Mouse (Mus musculus): ENCODE measurements around the gene Efnb2.

Efnb2 gene

GRCm38 (mm10) chr8:8661103-8661758, at the start of gene Efnb2:
Efnb2 (minus strand) TSS chr8:8661242.
- peak; percentile 92 for DNase-seq (ENCODE audit: low read depth, low spot score)

DNA sequence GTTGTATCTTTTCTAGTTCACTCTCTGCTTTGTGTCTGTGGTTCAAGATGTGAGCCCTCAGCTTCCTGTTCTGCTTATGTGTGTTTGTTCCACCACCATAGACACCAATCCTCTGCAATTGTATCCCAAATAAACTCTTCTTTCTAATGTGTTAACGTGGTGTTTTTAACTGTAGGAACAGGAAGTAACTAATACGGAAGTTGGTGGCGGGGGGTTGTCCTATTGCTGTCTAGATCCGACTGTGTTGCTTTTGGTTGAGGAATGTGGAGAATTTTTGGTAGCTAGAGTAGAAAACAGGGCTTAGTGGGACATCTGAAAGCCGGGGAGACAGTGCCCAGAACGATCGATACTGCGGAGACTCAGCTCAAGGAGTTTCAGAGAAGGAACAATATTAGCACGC, 43.8 kb upstream of the Efnb2 start:
- DNase-seq (ENCODE audit: low read depth, low spot score): no peak

- no peak for DNase-seq (ENCODE audit: low read depth, low spot score)
Measured at GRCm38 (mm10) chr8:8703668-8704067, 42.6 kb upstream of the Efnb2 start.

- DNase-seq (ENCODE audit: low read depth, low spot score): no peak
Measured at GRCm38 (mm10) chr8:8700821-8701220, 39.8 kb upstream of the Efnb2 start.

- no peak for DNase-seq (ENCODE audit: low read depth, low spot score)
Measured at GRCm38 (mm10) chr8:8700229-8700628, 39.2 kb upstream of the Efnb2 start.

DNA sequence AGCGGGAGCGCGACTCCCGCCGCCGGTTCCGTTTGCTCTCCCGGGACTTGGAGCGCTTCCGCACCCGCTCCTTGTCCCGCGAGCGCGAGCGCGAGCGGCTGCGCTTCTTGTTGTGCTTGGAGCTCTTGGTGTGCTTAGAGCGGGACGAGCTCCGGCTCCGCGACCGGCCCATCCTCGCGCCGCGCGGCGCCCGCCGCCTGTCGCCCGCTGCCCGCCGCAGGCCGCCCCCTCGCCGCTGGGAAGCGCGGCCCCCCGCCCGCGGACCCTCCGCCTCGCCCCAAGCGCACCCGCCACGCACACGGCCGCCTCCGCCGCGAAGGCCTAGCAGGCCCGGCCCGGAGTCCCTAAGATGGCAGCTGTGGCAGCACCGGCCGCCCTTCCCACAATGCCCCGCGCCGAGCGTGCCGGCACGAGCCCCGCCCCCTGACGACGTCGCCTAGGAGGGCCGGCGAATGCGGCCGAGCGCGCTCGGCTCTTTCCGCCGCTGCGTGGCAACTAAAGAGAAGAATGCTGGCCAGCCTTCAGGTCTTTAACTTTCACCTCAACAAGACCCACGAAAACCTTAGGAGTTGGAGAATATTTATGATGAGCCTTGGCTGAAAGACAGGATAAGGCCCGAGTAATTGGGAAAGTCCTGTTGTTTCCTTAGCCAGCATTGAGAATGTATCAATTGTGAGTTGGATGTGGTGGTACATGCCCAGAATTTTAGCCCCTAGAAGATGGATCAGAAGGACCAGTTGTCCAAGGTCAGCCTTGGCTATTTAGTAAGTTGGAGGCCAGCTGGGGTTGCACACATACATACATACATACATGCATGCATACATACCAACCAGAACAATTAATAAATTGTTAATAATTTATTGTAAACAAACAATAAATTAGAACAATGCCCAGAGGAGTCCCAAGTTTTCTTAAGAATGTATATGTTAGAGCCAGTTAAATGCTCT, 29.4 kb upstream of the Efnb2 start, which contains the start of gene Arglu1:
TSS of gene Arglu1 (minus strand) at position 376 of the 947 bp plus-strand sequence.
- peak; percentile 92 for DNase-seq (ENCODE audit: low read depth, low spot score)

DNA sequence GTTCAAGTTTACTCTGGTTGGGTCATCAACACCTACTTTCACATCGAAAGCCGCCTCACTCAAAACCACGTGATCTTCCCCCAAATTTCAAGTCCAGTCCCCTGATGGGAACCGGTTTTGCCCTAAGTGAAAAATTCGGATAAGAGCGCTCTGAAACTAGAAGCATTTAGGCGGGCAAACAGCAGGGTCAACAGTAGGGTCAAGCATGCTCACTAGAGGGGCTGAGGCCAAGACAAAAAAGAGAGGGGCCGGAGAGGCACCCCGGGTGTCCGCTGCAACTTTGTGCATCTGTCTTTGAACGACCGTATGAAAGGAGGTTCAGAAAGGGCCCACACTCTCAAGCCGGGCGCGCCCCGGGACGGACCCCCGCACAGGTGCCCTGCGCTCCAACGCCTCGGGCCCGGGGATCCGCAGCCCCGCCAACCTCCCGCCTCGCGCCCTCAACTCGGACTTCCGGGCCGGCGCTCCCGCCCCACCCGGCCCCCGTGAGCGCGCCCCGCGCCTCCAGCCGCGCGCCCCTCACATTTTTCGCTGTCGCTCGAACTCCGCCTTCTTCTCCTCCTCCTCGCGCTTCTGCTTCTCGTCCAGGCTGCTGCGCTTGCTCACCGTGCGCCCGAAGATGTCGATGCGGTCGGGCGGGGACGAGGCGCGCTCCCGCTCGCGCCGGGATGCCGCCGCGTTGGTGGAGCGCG, 28.6 kb upstream of the Efnb2 start:
- DNase-seq (ENCODE audit: low read depth, low spot score): peak; percentile 57

DNA sequence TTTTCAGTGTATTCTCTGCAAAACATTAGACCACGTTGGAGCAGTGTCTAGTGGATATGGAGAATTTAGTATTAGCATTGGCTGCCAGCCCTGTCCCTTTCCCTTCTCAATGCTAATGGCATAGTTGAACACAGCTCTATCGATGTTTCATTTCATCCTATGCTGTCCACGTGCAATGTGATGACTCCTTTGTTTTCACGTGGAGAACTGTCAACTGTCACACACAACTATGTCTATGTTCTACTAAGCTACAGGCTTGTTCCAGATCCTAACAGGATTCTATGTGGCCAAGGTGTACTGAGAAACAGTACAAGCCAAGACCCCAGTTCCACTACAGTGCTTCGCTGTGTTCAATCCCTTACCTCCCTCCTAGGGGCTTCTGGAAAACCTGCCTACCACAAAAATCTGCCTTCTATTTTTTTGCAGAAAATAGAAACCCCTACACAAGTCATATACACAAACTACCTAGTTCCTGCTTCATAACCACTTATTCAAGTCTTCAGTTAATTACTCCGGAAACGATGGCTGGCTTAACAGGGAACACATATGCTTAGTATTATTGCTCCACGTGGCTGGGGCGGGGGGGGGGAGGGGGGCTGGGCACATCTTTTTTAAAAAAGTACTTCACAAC, 27.9 kb upstream of the Efnb2 start:
- DNase-seq (ENCODE audit: low read depth, low spot score): peak; percentile 38

DNA sequence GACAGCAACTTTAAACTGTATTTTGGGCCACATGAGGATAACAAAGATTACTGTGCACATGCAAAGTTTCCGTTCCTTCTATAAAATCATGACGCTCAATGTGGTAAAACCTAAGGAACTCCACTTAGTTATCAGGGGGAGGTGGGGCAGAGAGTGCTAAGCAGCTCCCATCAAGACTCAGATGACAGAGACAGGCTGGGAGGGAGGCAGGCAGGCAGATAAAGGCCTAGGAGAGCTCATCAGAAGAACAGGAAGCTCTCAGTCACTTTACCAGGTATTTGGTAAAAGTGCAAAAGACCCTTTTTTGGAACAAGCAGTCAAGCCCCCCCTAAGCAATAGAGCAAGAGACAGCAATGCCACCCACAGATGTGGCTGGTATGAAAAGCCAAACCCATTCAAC, 24.5 kb upstream of the Efnb2 start:
- DNase-seq (ENCODE audit: low read depth, low spot score): no peak

DNA sequence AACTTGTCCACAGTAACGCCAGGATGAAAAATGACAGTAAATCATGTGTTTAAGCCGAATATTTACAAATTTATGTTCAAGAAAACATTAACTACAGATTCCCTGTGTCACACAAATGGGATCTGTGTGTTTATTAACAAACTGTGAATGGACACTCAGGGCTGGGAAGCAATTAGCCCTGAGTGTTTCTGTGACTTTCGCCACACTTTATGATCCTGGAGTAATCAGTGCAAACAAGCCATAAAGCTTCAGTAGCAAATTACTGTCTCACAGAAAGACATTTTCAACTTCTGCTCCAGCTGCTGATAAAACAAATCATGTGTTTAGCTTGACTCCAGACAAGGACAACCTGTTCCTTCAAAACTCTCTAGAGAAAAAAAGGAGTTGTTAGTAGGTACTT, 21.7 kb upstream of the Efnb2 start:
- DNase-seq (ENCODE audit: low read depth, low spot score): no peak

GRCm38 (mm10) chr8:8678236-8678635, 17.2 kb upstream of the Efnb2 start:
- no peak for DNase-seq (ENCODE audit: low read depth, low spot score)

DNA sequence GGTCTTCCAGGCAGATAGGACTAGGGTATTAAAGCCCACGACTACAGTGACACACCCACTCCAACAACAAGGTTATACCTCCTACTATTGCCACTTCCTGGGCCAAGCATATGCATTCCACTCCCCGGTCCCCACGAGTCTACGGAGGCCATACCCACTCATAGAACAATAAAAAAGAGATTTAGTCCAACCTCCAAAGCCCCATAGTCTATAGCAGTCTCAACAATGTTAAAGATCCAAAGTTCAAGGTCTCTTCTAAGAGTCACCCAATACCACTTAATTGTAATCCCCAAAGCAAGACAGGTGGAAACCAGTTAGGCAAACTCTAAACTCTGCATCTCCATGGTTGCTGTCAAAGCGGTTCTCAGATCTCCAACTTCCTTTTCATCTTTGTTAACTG, 13.8 kb upstream of the Efnb2 start:
- no peak for DNase-seq (ENCODE audit: low read depth, low spot score)

GRCm38 (mm10) chr8:8661759-8662138, 707 bp upstream of the Efnb2 start:
- DNase-seq (ENCODE audit: low read depth, low spot score): peak; percentile 97

- DNase-seq (ENCODE audit: low read depth, low spot score): peak; percentile 48
Measured at GRCm38 (mm10) chr8:8660307-8661098, 539 bp downstream of the Efnb2 start.

GRCm38 (mm10) chr8:8659503-8660306, 1.3 kb downstream of the Efnb2 start:
- DNase-seq (ENCODE audit: low read depth, low spot score): peak; percentile 74

- DNase-seq (ENCODE audit: low read depth, low spot score): peak; percentile 96
Measured at GRCm38 (mm10) chr8:8658426-8659224, 2.4 kb downstream of the Efnb2 start.

GRCm38 (mm10) chr8:8657692-8658355, 3.2 kb downstream of the Efnb2 start:
- DNase-seq (ENCODE audit: low read depth, low spot score): peak; percentile 42

- DNase-seq (ENCODE audit: low read depth, low spot score): no peak
Measured at GRCm38 (mm10) chr8:8656578-8657441, 4.2 kb downstream of the Efnb2 start.

All from 3T3-L1 (cell line).